Mouse (Mus musculus) MEL (cell line): Measurements from ENCODE around the gene Gm45753. TPM values are rescaled to one million over a fixed set of nuclear protein-coding genes. Genes with fewer than 3 reads are reported as not detected.

Source experiments
- DNase-seq: peaks from one replicate; pipeline ENCODE4 v3.0.0; 2011; ENCODE audit warnings: low read depth, low spot score
- H3K27ac ChIP-seq: 2 replicates; pipeline ENCODE4 v1.5.1; 2012; ENCODE audit warnings: low read depth, mild to moderate bottlenecking, control low read depth, low read length, moderate library complexity; ENCODE audit not compliant: control insufficient read depth
- H3K27me3 ChIP-seq, 2 experiments: fragments of 150-350 bp in 1 of 2; sonication (generic) in 1 of 2; 2 replicates each; pipeline ENCODE4 v1.6.1; 2012; ENCODE audit warnings: low read length in 2 of 2, mild to moderate bottlenecking in 2 of 2, improper control_type of control experiment in 1 of 2, moderate library complexity in 1 of 2; ENCODE audit not compliant: insufficient read depth in 2 of 2, control insufficient read depth in 1 of 2
- H3K36me3 ChIP-seq, 2 experiments: 2 replicates each; pipeline ENCODE4 v1.6.1; 2012 to 2014; ENCODE audit warnings: low read length in 2 of 2, improper control_type of control experiment in 1 of 2, inconsistent platforms in 1 of 2, mild to moderate bottlenecking in 1 of 2; ENCODE audit not compliant: insufficient read depth in 2 of 2, control insufficient read depth in 1 of 2
- H3K4me1 ChIP-seq, 2 experiments: fragments of 150-350 bp in 1 of 2; sonication (generic) in 1 of 2; 2 replicates each; pipeline ENCODE4 v1.6.1; 2012; ENCODE audit warnings: low read length in 2 of 2, improper control_type of control experiment in 1 of 2, mild to moderate bottlenecking in 1 of 2; ENCODE audit not compliant: insufficient read depth in 2 of 2, control insufficient read depth in 1 of 2
- H3K4me3 ChIP-seq, 2 experiments: fragments of 150-350 bp in 1 of 2; sonication (generic) in 1 of 2; 2 replicates each; pipeline ENCODE4 v1.5.1; 2012; ENCODE audit warnings: low read depth in 2 of 2, low read length in 2 of 2, mild to moderate bottlenecking in 2 of 2, moderate library complexity in 2 of 2, control low read depth in 1 of 2, improper control_type of control experiment in 1 of 2; ENCODE audit not compliant: control insufficient read depth in 1 of 2, insufficient read depth in 1 of 2
- H3K79me2 ChIP-seq: 2 replicates; pipeline ENCODE4 v1.6.1; 2012; ENCODE audit warnings: mild to moderate bottlenecking, low read length, moderate library complexity; ENCODE audit not compliant: control insufficient read depth, poor library complexity, insufficient read depth
- H3K9ac ChIP-seq: 2 replicates; pipeline ENCODE4 v1.6.1; 2012; ENCODE audit warnings: low read depth, mild to moderate bottlenecking, control low read depth, low read length, moderate library complexity; ENCODE audit not compliant: control insufficient read depth, poor library complexity, severe bottlenecking
- H3K9me3 ChIP-seq: fragments of 150-350 bp; sonication (generic); replicated peaks from 2 replicates; pipeline ENCODE4 v1.6.1; 2012; ENCODE audit warnings: mild to moderate bottlenecking, low read length, improper control_type of control experiment, moderate library complexity; ENCODE audit not compliant: insufficient read depth
- BHLHE40 ChIP-seq: IDR thresholded peaks from 2 replicates; pipeline ENCODE4 v1.6.1; 2012; ENCODE audit warnings: low read depth, mild to moderate bottlenecking, inconsistent platforms, low read length, improper control_type of control experiment, borderline replicate concordance
- E2F4 ChIP-seq: IDR thresholded peaks from 2 replicates; pipeline ENCODE4 v1.6.1; 2011; ENCODE audit warnings: low read depth, low read length, improper control_type of control experiment, borderline replicate concordance
- KAT2A ChIP-seq: conservative IDR thresholded peaks from 2 replicates; pipeline ENCODE4 v1.6.1; 2012; ENCODE audit warnings: low read depth, low read length, improper control_type of control experiment, inconsistent platforms
- MYC ChIP-seq: IDR thresholded peaks from 2 replicates; pipeline ENCODE4 v1.6.1; 2011; ENCODE audit warnings: low read depth, mild to moderate bottlenecking, low read length, improper control_type of control experiment, moderate library complexity
- NRF1 ChIP-seq: IDR thresholded peaks from 2 replicates; pipeline ENCODE4 v1.6.1; 2014; ENCODE audit warnings: low read depth, mild to moderate bottlenecking, inconsistent platforms, low read length, improper control_type of control experiment, moderate library complexity; ENCODE audit not compliant: poor library complexity, insufficient read depth, severe bottlenecking
- POLR2AphosphoS5 ChIP-seq: IDR thresholded peaks from 2 replicates; pipeline ENCODE4 v1.6.1; 2012; ENCODE audit warnings: low read depth, borderline replicate concordance, mild to moderate bottlenecking, inconsistent platforms, low read length, moderate library complexity, mixed read lengths
- TAL1 ChIP-seq: IDR thresholded peaks from 2 replicates; pipeline ENCODE4 v1.6.1; 2012; ENCODE audit warnings: mild to moderate bottlenecking, inconsistent platforms, low read length, moderate library complexity, mixed read lengths
- TBP ChIP-seq: IDR thresholded peaks from 2 replicates; pipeline ENCODE4 v1.8.0; 2011; ENCODE audit warnings: low read depth, low read length, improper control_type of control experiment
- UBTF ChIP-seq: IDR thresholded peaks from 2 replicates; pipeline ENCODE4 v1.6.1; 2012; ENCODE audit warnings: low read depth, mild to moderate bottlenecking, inconsistent platforms, low read length, improper control_type of control experiment, moderate library complexity, borderline replicate concordance; ENCODE audit not compliant: insufficient read depth
- USF2 ChIP-seq, 2 experiments: IDR thresholded peaks; 2 replicates each; pipeline ENCODE4 v1.6.1; 2011 to 2012; ENCODE audit warnings: improper control_type of control experiment in 2 of 2, low read length in 2 of 2, borderline replicate concordance in 1 of 2, inconsistent platforms in 1 of 2, low read depth in 1 of 2, mild to moderate bottlenecking in 1 of 2; ENCODE audit not compliant: insufficient read depth in 1 of 2
- ZKSCAN1 ChIP-seq: IDR thresholded peaks from 2 replicates; pipeline ENCODE4 v1.6.1; 2012; ENCODE audit warnings: low read depth, mild to moderate bottlenecking, inconsistent platforms, low read length, improper control_type of control experiment, moderate library complexity
- ZMIZ1 ChIP-seq: IDR thresholded peaks from 2 replicates; pipeline ENCODE4 v1.6.1; 2012; ENCODE audit warnings: low read depth, mild to moderate bottlenecking, inconsistent platforms, low read length, improper control_type of control experiment, moderate library complexity
- ZNF384 ChIP-seq: IDR thresholded peaks from 2 replicates; pipeline ENCODE4 v1.6.1; 2012; ENCODE audit warnings: low read depth, mild to moderate bottlenecking, inconsistent platforms, low read length, improper control_type of control experiment
- polyA plus RNA-seq, 2 experiments: library from polyadenylated mRNA; stranded (reverse) in 1 of 2; unstranded in 1 of 2; fragments of >175 nt in 1 of 2; fragments of >200 nt in 1 of 2; gene quantifications; 2 replicates each; pipeline versions ENCODE4 v1.2.1 to v1.2.4; 2012; ENCODE audit warnings: low replicate concordance in 2 of 2, low read depth in 1 of 2; ENCODE audit not compliant: insufficient read length in 2 of 2, insufficient read depth in 1 of 2, missing spikeins in 1 of 2
- total RNA-seq: library from RNA; depleted of rRNA; stranded (reverse); fragments of 300-350 nt; gene quantifications from 2 replicates; pipeline ENCODE4 v1.2.3, GENCODE M21; 2012

Gm45753 gene
- total and polyA plus RNA-seq, 3 experiments: not detected

DNA sequence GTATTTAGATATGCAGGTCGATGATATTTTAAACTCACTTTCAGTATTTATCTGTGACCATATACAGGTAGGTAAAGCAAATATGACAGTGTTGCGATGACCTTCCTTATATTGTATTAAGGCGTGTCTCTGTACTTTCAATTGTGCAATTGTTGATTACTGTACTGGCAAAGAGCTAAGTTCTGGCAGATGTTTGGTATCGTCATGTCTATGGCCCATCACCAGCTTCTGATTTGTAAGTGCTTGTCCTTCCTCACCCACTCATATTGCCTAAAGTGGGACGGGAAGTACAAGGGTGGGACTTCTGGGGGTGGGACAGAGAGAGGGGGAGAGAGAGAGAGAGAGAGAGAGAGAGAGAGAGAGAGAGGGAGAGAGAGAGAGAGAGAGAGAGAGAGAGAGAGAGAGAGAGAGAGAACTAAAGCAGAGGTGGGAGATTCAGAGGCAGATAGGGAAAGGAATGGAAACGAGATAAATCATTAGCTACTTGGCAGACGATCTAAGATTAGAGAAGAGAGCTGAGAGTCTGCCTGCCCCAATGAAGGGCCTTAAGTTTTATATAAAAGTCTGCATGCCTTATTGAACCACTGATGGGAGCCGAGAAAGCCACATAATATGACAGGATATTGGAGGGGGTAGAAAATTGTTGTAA, 53.9 kb downstream of the Gm45753 start:
- Histone ChIP-seq H3K27me3 (no peaks in the 10 kb centered on the region), H3K4me3 (no peak overlapping the region)
- TF ChIP-seq UBTF (no peak), POLR2AphosphoS5 (no peak), BHLHE40 (no peak), ZMIZ1 (no peak), TBP (no peak), NRF1 (no peak), ZKSCAN1 (no peak), MYC (no peak), USF2 (IDR thresholded peaks at IDR 0.05; ENCODE audit: borderline replicate concordance in 1 of 2, insufficient read depth in 1 of 2, low read depth in 1 of 2, low read length in 2 of 2) (no peak), TAL1 (no peak), E2F4 (no peak), ZNF384 (no peak), KAT2A (no peak)
- TF ChIP-seq, all 39 proteins: peak for 0
- no peaks in the 10 kb centered on the region for H3K79me2 ChIP-seq
- H3K9me3 ChIP-seq: no peaks in the 10 kb centered on the region
- no peaks in the 10 kb centered on the region for H3K36me3 ChIP-seq
- no peak overlapping the region for H3K27ac ChIP-seq
- no peaks in the 10 kb centered on the region for H3K4me1 ChIP-seq
- no peak for DNase-seq
- H3K9ac ChIP-seq: no peak overlapping the region

DNA sequence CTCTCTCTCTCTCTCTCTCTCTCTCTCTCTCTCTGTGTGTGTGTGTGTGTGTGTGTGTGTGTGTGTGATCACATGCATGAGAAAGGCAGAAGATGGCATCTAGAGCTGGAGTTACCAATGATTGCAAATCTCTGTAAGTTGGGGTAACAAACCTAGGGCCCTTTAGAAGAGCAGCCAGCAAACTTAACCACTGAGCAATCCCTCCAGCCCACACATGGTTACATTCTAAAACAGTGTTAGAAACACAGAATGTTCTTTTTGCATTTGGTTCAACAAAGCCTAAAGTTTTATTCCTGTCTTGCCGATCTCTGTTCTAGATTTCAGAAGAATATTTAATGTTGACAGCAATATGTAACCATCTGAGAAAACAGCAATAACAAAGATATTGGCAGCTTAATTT, 54.7 kb downstream of the Gm45753 start:
- Histone ChIP-seq H3K9ac (no peak overlapping the region), H3K27me3 (no peaks in the 10 kb centered on the region), H3K4me1 (no peaks in the 10 kb centered on the region), H3K27ac (no peak overlapping the region), H3K36me3 (no peaks in the 10 kb centered on the region), H3K79me2 (no peaks in the 10 kb centered on the region), H3K4me3 (no peak overlapping the region), H3K9me3 (no peaks in the 10 kb centered on the region)
- TF ChIP-seq MYC: no peak
- DNase-seq: no peak
